Mouse (Mus musculus) regulatory T cell (primary cell): ENCODE measurements at regions not wholly inside any gene's neighbourhood (a gene's known extent, or its start where the extent isn't known, plus 50 kb on each side); places are given as distances from the start of the nearest gene placed in this dataset.

Experiments
- in situ Hi-C: fragments of 300-600 bp; cut with MboI, MseI; formaldehyde crosslinking; loops from one replicate; pipeline ENCODE4 v1.15.1; 2025; ENCODE audit warnings: high pct_unique_total_duplicates

DNA sequence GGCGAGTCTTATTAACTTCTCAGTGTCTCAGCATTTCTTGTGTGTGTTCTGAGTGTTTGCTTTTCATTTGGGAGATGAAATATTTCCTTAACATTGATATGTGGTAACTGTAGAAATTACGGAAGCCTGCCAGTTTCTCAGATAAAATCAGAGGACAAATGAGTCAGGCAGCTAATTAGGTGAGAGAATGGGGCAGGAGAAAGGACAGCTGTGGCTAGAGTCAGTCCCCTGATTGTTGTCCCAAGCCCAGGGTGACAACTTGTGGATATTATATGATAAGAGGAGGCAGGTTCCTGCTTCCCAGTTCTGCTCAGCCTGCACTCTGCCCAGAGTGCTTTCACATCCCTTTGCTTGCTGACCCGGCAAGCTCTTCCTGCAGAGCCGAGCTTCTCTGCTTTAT lies 1008.7 kb downstream of the Adgrl2 start:
- in situ Hi-C loops: no loop called here

DNA sequence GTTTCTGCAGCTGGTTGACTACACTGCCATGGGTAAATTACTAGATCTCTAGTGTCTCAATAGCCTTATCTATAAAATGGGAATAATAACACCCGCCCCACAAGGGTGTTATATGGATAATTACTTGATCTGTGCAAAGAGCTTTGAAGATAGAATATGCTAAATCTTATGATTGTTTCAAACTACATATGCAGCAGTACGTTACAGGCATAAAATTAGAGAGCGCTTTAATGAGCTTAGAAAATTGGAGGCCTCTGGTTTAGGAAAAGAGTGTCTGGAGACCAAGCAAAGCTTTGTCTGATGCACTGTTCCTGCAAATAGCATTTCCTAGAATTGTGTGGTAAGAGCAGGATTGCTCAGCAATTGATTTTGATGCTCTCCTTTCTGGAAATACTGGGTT lies 1013.8 kb downstream of the Adgrl2 start:
- in situ Hi-C loops: no loop called here

DNA sequence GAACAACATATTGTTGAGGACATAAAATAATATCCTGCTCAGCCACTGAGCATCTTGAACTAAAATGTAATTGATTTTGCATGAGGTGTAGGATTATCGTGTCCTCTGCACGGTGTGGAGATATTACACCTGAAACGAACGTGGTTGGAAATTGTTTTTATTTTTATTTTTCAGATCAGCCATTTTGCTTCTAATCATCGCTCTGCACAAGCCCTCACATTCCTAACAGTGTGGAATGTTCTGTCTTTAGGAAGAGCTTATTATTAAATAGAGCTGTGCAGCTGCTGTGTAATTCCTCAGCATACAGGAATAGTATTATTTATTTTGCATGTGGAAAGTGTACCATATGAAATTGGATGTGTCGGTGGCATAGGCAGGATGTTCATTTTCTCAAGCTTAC lies 1014.3 kb downstream of the Adgrl2 start:
- in situ Hi-C loops: no loop called here

DNA sequence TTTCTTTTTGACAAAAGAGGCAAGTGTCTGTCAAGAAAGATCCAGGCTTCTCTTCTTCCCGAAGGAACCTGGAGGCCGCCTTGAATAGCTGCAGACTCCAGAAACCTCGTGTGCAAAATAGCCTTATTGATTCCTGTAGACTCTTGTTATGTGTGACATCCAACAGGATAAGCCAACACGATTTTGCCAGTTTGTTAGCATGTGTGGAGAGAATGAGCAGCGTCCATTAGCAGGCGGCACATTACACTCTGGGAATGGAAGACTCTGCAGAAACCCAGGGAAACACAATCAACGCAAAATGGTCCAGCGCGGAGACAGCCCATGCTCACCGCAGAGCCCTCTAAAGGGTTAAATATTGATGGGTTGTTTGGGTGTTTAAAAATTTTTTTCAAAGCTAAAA lies 1014.9 kb downstream of the Adgrl2 start:
- in situ Hi-C loops: no loop called here

DNA sequence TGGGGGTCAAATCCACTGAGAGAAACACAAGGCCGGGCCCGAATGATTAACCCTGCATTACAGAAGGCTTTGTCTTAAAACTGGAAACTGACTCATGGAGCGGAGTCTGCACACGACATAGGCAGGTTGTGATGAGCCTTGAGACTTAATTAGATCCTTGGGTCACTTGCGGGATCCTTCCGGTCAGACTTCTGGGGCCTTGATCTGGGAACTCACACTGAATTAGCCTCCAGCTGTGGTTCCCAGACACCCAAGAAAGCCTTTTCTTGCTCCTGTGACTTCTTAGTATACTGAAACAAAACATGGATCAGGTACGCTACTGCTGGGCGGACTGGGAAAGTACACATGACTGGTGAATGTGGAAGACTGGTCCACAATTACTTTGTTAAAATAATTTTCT lies 1015.8 kb downstream of the Adgrl2 start:
- in situ Hi-C loops: no loop called here

DNA sequence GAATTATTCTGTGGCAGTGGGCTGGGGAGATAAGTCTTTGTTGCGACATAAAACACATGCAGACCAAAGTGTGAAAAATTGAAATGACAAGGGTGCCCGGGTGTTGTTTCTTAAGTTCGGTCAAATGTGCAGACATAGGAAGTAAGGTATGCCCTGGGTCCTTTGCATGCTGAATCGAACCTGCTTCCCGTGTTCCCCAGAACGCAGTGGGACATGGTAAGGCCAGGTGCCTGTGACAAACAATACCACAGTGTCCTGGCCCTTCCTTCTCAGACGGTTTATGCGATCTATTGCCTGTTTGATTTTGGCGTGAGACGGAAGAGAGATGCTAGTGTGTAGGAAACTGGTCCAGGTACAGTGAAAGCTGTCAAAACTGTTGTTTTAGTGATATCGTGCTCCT lies 1022.1 kb downstream of the Adgrl2 start:
- in situ Hi-C loops: no loop called here

DNA sequence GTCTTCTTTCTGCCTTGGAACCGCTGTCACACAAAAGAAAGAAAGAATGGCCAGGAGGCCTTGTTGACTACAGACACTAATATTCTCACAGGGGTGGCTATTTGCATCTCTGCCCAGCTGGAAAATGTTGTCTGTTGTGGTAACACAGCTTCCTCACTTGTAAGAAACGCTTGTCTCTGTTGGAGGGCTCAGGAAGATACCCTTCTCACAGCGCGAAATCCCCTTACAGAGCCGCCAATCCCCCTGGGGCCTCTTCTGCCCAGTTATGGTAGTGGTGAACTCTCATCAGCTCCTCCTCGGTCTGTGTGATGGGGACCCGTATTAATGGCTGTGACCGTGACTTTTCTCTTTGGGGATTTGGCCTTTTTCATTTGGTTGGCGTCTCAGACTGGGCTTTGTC lies 1022.5 kb downstream of the Adgrl2 start:
- in situ Hi-C loops: no loop called here

DNA sequence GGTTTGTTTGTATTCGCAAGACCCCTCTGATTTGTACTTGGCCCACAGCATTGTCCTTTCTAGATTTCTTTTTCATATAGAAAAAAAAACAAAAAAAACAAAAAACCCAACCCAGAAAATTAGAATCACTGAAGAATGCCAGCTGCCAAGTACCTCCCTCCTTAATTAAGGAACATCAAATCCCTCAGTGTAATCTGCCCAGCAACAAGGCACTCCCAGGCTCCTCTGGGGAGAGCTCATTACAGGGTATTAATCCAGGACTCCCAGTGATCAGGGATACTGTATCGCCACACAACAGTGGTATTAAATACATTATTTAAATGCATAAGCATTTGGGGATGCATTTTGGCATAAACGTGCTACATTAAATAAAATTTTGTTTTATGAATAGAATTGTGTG lies 1023.1 kb downstream of the Adgrl2 start:
- in situ Hi-C loops: no loop called here

DNA sequence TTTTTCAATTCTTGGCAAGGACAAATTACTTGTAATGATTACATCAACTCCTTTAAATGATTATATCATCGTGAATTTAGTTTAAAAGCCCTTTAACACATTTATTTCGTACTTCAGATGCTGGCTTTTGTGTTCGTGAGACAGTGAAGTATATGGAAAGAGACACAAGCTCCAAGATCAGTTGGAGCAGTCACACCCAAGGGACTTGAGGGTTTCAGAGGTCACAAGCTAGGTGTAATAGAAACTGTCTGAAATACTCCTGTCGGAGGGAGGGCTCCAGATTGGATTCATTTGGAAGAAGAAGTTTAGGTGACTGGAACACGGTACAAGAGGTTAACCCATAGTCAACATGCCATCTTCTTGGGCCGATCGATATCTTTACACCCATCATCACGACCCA lies 1023.5 kb downstream of the Adgrl2 start:
- in situ Hi-C loops: no loop called here

DNA sequence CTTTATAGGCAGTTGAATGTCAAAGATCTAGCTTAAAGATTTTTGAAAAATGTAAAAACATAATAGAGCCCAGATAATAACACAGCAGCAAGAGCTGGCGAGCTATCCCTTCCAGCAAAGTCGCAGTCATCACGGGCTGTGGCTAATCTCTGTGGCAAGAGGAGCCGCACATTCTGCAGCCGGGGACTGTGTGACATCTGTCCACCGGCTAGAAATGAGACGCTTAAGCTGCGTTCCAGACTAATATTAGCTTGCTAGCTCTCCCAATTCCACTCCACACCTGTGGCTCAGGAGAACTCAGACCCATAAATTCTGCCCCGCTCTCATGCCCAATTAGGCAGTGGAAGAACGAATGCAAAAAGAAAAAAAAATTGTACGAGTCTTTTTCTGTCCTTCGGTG lies 1024.0 kb downstream of the Adgrl2 start:
- in situ Hi-C loops: no loop called here

DNA sequence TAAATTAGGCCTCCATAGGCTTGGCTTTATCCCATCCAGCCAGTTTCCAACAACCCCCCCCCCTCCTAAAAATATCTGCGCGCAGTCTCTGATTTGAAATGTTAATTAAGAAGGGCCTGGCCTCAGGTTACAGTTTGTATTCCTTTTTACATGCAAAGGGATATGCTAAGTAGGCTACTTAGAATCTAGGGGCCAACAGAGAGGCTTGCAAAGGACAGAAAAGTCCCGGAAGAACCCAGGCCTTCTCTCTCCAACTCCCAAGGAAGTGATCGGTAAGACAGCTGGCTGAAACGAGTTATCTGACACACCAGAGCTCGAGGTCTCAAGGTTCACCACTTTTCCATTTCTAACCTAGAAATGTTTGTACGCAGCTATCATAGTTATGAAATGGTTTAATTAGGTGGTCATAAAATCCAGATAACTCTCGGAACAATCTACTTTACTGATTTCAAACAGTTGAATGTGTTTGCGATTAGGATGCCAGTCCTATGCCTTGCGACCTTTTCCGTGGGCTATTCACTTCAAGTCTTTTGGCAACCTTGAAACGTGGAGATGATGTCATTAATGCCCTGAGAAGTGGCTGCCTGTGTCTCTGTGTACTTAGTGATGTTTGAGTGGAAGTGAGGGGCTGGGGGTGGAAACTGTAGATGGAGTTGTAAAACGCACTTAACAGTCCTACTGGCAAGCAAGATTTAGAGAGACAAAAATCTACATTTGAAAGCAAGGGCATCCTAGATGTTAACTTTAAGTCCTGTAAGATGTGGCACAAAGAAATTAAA lies 1026.5 kb downstream of the Adgrl2 start:
- in situ Hi-C loops: no loop called here

DNA sequence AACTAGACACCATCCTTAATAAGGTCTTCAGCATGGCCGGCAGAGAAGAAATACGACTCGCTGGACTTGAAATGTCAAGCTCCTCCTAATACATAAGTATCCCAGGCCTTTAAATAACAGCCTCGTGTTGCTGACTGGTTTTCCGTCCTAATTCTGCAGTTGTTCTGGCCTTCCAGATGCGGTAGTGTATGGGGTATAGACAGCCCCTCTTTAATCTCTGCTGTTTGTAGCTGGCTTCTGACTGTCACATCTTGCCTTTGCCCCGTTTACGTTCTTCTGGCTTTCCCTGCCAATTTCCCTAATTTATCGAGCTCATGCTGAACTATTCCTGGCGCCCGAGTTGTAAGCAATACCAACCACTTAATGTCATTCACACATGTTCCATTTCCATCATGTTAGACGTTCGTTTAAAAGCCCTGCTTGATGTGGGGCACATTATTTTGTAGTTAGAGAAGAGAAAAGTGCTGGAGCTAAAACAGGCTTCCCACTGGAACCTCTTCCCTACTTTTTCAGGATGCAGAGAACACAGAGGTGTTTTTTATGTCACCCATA lies 1042.2 kb downstream of the Adgrl2 start:
- in situ Hi-C loops: no loop called here

DNA sequence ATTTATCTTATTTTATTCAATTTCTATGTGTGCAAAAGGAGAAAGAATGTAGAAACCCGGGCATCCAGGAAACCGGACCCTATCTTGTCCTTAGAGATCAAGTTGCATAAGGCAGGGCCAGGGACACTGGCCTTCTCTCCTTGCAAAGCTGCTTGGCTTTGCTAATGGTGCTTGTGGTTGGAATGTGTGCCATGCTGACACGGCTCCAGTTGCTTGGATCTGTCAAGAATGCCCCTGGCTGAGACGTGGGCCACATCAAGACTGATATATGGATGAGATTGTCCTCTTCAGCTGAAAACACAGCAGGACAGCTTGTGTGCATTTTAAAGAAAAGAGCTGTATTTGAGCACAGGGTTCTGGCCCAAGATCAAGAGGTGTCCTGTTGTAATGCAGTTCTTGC lies 1047.0 kb downstream of the Adgrl2 start:
- in situ Hi-C loops: no loop called here

DNA sequence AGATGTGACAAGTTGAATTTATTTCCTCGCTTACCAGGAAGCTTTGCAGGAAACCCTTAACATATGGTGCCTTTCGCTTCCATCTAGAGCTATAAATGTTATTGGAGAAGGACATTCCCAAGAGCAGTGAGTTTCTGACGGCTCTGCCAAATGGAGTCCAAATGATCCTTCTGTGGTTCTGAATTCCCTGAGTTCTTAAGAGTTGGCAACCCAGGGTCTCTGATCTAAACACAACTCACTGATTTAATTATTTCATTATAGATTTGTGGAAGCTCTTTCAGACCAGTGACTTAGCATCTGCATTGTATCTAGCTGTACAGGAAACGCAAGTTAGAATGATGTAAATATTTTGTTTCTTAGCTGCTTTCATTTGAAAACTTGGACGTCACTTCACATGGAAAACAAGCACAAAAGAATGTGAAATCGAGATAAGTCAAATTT lies 1059.5 kb downstream of the Adgrl2 start:
- in situ Hi-C loops: no loop called here

DNA sequence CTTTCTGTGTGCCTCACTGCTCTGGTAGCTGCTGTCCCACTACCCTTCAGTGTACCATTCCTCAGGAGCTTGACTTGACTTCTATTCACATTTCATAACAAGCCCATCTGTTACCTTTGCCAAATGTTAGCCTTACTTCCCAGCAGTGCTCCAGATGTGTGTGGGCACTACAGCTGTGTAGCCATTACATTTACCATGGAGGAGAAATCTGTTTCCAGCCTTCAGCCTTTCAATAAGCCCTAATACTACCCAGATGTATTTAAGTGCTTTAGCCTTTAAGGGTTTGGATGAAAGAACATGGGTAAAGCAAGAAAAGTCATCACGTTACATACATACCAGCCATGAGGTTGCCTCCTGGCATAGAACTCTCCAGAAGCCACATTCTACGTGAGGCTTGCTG lies 1068.0 kb downstream of the Ttll7 start:
- in situ Hi-C loops: no loop called here

DNA sequence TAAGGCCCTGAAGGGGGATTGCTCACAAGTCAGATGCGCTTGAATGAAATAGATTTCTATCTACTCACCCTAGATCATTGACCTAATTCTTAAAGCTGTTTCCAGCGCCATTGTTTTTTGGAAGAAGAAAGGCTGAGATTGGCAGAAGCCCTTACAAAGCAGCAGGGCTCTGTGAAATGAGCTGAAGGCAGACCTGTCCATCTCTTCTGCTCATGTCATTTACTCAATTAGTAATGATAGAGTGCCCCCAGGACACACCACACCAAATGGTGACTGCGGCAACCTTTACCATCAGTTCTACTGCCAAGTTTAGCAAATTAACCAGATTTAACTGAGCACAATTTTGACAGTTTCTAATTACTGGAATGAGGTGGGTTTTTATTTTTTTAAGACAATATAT lies 1067.5 kb downstream of the Ttll7 start:
- in situ Hi-C loops: no loop called here

DNA sequence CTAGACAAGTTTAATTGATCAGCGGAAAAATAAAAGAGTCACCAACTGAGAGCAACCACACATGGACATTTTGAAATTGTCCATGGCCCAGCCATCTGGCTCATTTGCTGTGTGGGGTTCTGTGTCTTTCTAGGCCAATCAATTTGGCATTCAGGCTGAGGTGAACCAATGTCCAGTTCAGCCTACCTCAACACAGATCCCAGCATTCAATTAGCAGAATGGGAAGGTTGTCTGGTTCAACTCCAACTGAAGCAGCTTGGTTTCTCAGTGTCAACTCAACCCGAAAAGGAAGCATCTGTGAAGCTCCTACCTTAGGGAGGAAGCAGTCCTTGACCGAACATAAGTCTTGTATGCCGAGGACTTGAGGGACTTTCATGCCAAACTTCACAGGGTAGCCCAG lies 1067.0 kb downstream of the Ttll7 start:
- in situ Hi-C loops: no loop called here

DNA sequence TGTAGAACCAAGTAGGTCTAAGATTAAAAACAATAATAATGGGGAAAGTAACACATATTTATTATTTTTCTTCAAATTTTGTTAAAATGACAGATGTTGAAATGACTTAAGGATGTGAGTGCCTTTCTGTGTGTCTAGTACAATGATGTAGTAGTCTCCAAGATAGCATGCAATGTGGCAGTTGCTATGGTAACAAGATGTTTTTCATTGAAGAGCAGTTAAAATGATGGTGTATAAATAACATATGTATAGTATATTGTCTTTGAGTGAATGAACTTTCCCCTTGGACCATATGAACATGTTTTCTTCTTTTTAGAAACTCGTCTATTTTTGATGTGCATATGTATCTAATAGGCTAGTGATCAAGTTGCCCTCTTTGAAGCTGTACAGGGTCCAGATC lies 1044.6 kb downstream of the Ttll7 start:
- in situ Hi-C loops: no loop called here

DNA sequence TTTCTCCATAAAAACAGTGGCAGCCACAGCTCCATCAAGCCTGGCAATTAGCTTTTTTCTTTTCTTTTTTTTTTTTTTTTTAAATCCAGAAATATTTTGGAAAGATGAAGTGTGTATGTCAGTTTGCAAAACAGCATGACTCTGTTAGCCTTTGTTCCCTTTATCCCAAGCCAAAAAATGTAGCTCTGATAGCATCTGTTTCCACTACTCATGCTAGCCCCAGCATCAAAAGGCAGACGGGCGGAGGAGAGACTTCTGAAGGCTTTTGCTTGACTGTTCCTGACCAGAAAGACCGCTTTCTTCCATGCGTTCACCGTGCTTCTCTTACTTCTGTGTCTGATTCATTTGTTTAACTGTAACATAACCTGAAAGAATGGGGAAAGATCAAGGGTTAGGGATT lies 1039.5 kb downstream of the Ttll7 start:
- in situ Hi-C loops: no loop called here

DNA sequence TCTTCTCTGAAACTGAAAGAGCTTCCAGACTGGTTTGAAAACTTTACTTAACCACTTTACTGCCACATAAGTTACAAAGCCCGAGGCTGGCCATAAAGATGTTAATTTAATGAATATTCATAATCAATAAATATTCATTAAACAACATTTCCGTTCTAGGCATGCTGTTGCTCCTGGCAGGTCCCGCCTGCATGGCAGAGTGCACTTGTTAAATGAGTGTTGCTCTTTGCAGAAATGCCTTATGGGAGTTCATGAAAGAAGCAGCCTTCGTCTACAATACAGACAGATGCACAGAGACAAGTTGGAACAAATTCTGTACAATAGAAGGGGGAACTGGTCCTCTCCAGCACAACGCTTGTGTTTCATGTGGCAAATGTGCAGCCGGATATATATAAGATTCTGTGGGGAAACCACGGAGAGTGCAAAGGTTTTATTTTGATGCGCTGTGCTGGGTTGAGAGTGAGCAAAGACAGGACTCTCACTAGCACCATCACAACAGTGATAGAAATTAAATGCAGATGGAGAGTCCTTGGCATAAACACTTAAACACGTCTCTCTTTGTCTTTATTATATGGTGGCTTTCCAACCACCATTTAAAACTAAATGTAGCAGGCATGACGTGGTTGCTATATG lies 1034.2 kb downstream of the Ttll7 start:
- in situ Hi-C loops: no loop called here

DNA sequence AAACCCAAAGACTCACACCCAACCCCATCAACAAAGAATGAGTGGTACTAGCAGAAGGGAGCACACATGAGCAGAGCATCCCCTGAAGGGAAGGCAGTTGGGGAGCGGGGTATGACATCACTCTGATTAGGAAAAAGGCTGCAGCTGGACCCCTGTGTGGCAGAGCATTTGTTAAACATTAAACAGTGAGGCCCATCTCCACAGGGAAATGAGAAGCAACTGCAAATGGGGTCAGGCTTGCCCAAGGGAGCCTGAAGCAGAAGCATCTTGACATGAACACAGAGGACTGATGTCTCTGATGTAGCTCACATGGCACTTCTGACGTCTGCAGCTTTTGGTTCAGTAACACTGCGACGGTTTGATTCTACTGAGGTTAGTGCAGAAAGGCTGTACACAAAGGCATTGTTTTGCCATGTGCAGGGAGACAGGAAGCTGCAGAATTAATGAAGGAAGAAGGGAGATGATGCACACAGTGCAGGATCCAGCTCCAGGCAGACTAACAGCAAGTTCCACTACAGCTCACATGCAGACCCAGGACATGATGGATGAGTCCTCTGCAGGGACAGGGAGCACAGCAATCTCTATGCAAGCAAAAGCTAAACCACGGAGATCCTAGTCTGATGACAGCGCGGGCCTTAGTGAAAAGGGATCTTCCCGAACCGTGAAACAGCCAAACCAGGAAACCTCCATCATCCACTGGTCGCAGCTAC lies 1030.9 kb downstream of the Ttll7 start:
- in situ Hi-C loops: no loop called here

DNA sequence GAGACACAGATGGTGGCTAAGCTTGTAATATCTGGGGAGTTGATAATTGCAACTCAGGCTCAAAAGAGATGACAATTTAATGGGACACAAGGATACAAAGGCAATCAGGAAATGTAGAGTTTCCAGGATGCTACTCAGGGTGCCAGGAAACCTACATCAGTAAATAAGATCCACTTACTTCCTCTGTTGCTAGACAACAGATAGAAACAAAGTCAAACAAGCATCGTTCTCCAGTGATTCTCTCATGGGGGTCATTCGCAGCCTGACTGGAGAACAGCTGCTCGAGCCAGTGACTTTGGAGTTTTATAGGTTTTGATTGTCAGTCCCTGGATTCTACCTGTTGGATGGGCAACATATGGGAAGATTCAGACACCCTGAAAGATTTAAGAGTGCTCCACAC lies 1026.5 kb downstream of the Ttll7 start:
- in situ Hi-C loops: no loop called here

DNA sequence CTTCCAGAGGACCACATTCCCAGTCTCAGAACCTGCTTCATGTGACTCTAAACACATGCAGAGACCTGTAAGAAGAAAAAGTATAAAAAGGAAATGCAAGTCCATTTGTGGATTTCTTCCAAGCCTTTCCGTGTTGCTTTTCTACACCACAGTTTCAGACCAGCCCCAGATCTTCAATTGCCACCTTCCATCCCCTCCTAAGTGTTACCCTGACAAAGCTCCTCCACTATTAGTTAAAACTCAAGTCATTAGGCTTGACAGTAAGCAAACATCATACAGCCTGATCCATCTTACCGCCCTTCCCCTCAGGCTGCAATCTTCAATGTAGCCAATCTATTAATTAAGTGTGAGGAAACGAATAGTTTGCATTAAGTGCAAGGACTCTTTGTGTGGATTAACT lies 1016.1 kb downstream of the Ttll7 start:
- in situ Hi-C loops: no loop called here
